Comparison of ENCODE assay signal across 8 mouse cellular contexts in the genomic region with DNA sequence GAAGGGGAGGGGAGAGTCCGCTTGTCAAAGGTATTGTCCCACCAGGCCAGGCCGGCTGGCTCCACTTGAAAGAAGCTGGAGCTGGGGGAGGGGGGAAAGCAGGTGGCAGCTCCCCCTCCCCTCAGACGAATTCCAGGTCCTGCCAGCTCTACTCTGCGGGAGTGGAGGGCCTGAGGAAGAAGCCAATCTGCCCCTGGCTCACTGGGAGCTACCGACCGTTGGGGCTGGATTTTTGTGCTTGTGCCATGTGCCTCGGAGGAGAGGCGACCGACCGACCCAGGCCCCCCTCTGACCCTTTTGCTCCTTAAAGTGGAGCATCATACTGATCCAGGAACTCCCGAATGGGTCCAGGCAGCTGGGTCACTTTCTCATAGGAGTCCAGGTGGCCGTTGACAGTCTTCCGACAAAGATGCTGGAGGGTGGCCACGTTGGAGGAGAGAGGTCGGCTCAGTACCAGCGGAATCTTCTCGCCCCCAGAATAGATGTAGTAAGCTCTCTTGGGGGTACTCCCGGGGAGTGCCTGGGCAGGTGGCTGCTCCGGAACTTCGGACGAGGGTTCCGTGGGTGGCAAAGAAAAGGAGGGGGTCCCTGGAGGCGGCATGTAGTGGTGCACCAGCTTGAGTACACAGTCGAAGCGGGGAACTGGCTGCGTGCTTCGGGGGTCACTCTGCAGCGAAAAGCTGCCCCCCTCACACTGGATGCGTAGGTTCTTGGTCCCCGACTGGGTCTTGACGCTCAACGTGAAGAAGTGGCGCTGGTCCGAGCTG. TPM values are rescaled to one million over a fixed set of nuclear protein-coding genes. Genes with fewer than 3 reads are reported as not detected.
DNase-seq lines count a peak whose midpoint lies in the region; ATAC-seq lines count a peak whose summit lies in the region.

No protein-coding gene starts in this region.

- DNase-seq in kidney, adult 9 months, result no peak
- peak; percentile 44 for DNase-seq in Muller cell, postnatal 12 days (ENCODE audit: inconsistent ontology term)
- DNase-seq in left cerebral cortex, postnatal 25 days (ENCODE audit: low spot score in 2 of 2), result no peak
- DNase-seq in right cerebral cortex, postnatal 4 days, result no peak

- ATAC-seq in kidney, embryonic 14.5 days (ENCODE audit: low FRiP score, low TSS enrichment), result no peak
- ATAC-seq in embryonic facial prominence, embryonic 15.5 days (ENCODE audit: insufficient number of reproducible peaks, low FRiP score, low TSS enrichment, low read depth), result no peak
- no peak for ATAC-seq in limb, embryonic 13.5 days (ENCODE audit: low FRiP score, low read depth)
- ATAC-seq in stomach, embryonic 16.5 days (ENCODE audit: insufficient read depth, low FRiP score), result no peak

- H3K36me3 ChIP-seq in kidney, embryonic 14.5 days (ENCODE audit: control insufficient read depth, insufficient read depth, low read length), result peaks cover 13% of the 10 kb centered on the region
- H3K36me3 ChIP-seq in embryonic facial prominence, embryonic 15.5 days, result 0 out of 2 replicates have a peak, but pooled peaks cover 4% of the 10 kb centered on the region
- H3K36me3 ChIP-seq in limb, embryonic 13.5 days, result peaks cover 14% of the 10 kb centered on the region
- H3K36me3 ChIP-seq in stomach, embryonic 16.5 days (ENCODE audit: control insufficient read depth, insufficient read depth, low read length), result no peaks in the 10 kb centered on the region; the same call in 1 of the 2 replicates

- H3K4me2 ChIP-seq in kidney, embryonic 14.5 days (replicated peaks; ENCODE audit: low read depth, low read length), result peak overlapping the region; percentile 98
- H3K4me2 ChIP-seq in embryonic facial prominence, embryonic 15.5 days (replicated peaks), result peak overlapping the region; percentile 95
- peak overlapping the region; percentile 99 for H3K4me2 ChIP-seq in limb, embryonic 13.5 days (replicated peaks)
- H3K4me2 ChIP-seq in stomach, embryonic 16.5 days (ENCODE audit: low read depth, low read length), result peak overlapping the region; percentile 95

- WGBS in kidney, embryonic 14.5 days, result 12% methylated on average over 34 of the region's 34 CpGs
- WGBS in embryonic facial prominence, embryonic 15.5 days, result 16% methylated on average over 34 of the region's 34 CpGs
- WGBS in limb, embryonic 13.5 days, result 6% methylated on average over 34 of the region's 34 CpGs
- WGBS in stomach, embryonic 16.5 days, result 12% methylated on average over 34 of the region's 34 CpGs

- no peak overlapping the region for H3K27ac ChIP-seq in kidney, embryonic 14.5 days (ENCODE audit: low read depth, low read length)
- no peak overlapping the region for H3K27ac ChIP-seq in embryonic facial prominence, embryonic 15.5 days (replicated peaks)
- no peak overlapping the region for H3K27ac ChIP-seq in limb, embryonic 13.5 days
- H3K27ac ChIP-seq in stomach, embryonic 16.5 days (ENCODE audit: low read length), result no peak overlapping the region

- intact Hi-C loops in left cerebral cortex, postnatal 25 days (cut with DNase I), result loop anchor here (2.0 kb wide), 1 partner anchor 95 kb away; a partner anchor contains a TSS

- peak overlapping the region; percentile 87 for H3K9ac ChIP-seq in kidney, embryonic 14.5 days (ENCODE audit: low read depth, low read length)
- H3K9ac ChIP-seq in embryonic facial prominence, embryonic 15.5 days, result peak overlapping the region; percentile 58
- H3K9ac ChIP-seq in limb, embryonic 13.5 days, result peak overlapping the region; percentile 91
- H3K9ac ChIP-seq in stomach, embryonic 16.5 days (ENCODE audit: low read length), result peak overlapping the region; percentile 96

- H3K4me3 ChIP-seq in kidney, embryonic 14.5 days (ENCODE audit: low read length), result peak overlapping the region; percentile 79
- H3K4me3 ChIP-seq in embryonic facial prominence, embryonic 15.5 days (replicated peaks), result peak overlapping the region; percentile 64
- peak overlapping the region; percentile 79 for H3K4me3 ChIP-seq in limb, embryonic 13.5 days
- H3K4me3 ChIP-seq in stomach, embryonic 16.5 days (replicated peaks; ENCODE audit: low read length), result peak overlapping the region; percentile 73

- peaks cover 59% of the 10 kb centered on the region for H3K4me1 ChIP-seq in kidney, embryonic 14.5 days (ENCODE audit: control insufficient read depth, insufficient read depth, low read length)
- H3K4me1 ChIP-seq in embryonic facial prominence, embryonic 15.5 days, result peaks cover 70% of the 10 kb centered on the region
- H3K4me1 ChIP-seq in limb, embryonic 13.5 days, result peaks cover 60% of the 10 kb centered on the region
- H3K4me1 ChIP-seq in stomach, embryonic 16.5 days (ENCODE audit: control insufficient read depth, insufficient read depth, low read length), result peaks cover 55% of the 10 kb centered on the region

- peaks cover 12% of the 10 kb centered on the region; the same call in 1 of the 2 replicates for H3K27me3 ChIP-seq in kidney, embryonic 14.5 days (ENCODE audit: control insufficient read depth, insufficient read depth, low read length)
- 0 out of 2 replicates have a peak, but pooled peaks cover 3% of the 10 kb centered on the region for H3K27me3 ChIP-seq in embryonic facial prominence, embryonic 15.5 days
- H3K27me3 ChIP-seq in limb, embryonic 13.5 days, result peaks cover 17% of the 10 kb centered on the region
- no peaks in the 10 kb centered on the region for H3K27me3 ChIP-seq in stomach, embryonic 16.5 days (ENCODE audit: control insufficient read depth, insufficient read depth, low read length)

- H3K9me3 ChIP-seq in kidney, embryonic 14.5 days (ENCODE audit: control insufficient read depth, low read length), result no peaks in the 10 kb centered on the region
- no peaks in the 10 kb centered on the region for H3K9me3 ChIP-seq in embryonic facial prominence, embryonic 15.5 days (replicated peaks)
- H3K9me3 ChIP-seq in limb, embryonic 13.5 days, result no peaks in the 10 kb centered on the region
- H3K9me3 ChIP-seq in stomach, embryonic 16.5 days (replicated peaks; ENCODE audit: control insufficient read depth, low read length), result no peaks in the 10 kb centered on the region

RNA-seq across cellular contexts. Expression of a gene that starts 2.4 kb away (rescaled TPM):
- 6.7 and 9.6 TPM in 2 replicates for polyA plus RNA-seq in kidney, embryonic 14.5 days (2014; fragmentation: Nextera tagmentation; extraction: Ambion mirVana)
- 20.8 and 21.2 TPM in 2 replicates for polyA plus RNA-seq in embryonic facial prominence, embryonic 15.5 days (2015; fragmentation: Nextera tagmentation; extraction: Ambion mirVana)
- 15.6 and 15.8 TPM in 2 replicates for polyA plus RNA-seq in limb, embryonic 13.5 days (2015; fragmentation: Nextera tagmentation; extraction: Ambion mirVana)
- polyA plus RNA-seq in stomach, embryonic 16.5 days (2015; fragmentation: Nextera tagmentation; extraction: Ambion mirVana), result 16.1 and 17.4 TPM in 2 replicates
- 1 to 10 TPM; 3.8 to 4.3 TPM for total RNA-seq in left cerebral cortex, postnatal 25 days (2021)

RNA-seq across cellular contexts. Expression of a gene that starts 18.7 kb away (rescaled TPM):
- 30.0 and 37.5 TPM in 2 replicates for polyA plus RNA-seq in kidney, embryonic 14.5 days (2014; fragmentation: Nextera tagmentation; extraction: Ambion mirVana)
- polyA plus RNA-seq in embryonic facial prominence, embryonic 15.5 days (2015; fragmentation: Nextera tagmentation; extraction: Ambion mirVana), result 39.9 and 41.2 TPM in 2 replicates
- 34.4 and 35.7 TPM in 2 replicates for polyA plus RNA-seq in limb, embryonic 13.5 days (2015; fragmentation: Nextera tagmentation; extraction: Ambion mirVana)
- polyA plus RNA-seq in stomach, embryonic 16.5 days (2015; fragmentation: Nextera tagmentation; extraction: Ambion mirVana), result 32.1 and 37.1 TPM in 2 replicates
- total RNA-seq in left cerebral cortex, postnatal 25 days (2021), result 10 to 100 TPM; 85.6 to 88.1 TPM
